Mouse (Mus musculus) right cerebral cortex, postnatal 10 days (tissue): ENCODE measurements around the gene Ppp1r11.
A peak's percentile ranks its signal among the peaks of the same experiment; 100 is the strongest.
"Not testable (repeated sequence)": the region's sequence is repeated elsewhere in the genome, so short reads cannot be mapped to it uniquely, and the experiment has no call there.

Experiments used
- DNase-seq, 2 experiments: peaks; one replicate each; pipeline ENCODE4 v3.0.0; 2021; ENCODE audit warnings: low spot score in 2 of 2

The Ppp1r11 gene

DNA sequence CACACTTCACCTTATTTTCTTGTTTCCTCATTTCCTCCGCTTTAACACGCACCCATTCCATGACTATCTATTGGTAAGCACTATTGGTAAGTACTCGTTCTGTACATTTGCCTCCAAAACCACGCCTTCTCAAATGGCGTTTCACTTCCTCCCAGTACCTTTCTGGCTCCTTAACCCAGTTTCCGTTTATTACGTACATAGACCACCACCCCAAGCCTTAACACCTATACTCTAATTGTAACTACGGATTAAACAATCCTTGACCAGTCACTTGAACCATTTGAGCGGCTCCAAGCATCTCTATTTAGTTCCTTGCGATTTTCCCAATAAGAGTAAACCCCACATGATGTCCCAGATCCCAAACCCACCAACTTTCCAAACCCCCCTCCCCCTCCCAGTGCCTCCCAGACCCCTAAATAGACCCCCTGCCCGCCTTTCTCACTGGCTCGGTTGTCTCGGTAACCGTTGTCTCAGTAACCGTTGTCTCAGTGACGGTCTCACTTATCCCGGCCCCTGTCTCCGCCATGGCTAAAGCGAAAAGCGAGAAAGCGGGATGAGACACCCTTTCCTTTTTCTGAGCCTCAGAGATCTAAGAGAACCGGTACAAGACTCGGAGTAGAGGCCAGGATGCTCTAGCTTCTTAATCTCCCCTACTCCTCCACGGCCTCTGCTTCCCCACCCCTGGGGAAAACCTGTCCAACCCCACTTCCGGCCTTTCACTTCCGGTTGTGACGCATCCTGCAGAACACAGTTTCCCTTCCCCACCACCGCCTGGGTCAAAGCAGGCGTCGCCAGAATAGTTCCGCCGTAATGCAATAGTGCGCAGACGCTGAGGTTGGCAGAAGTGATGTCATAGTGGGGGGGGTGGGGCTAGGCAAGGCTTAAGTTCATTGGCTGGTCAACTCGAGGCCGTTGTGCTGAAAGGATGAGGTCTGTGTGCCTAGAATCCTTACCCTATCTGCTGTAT lies at the start of gene Ppp1r11:
Gene Ppp1r11 (minus strand): TSS at position 761 of the 967 bp plus-strand sequence.
- DNase-seq, result peak; percentile 98

DNA sequence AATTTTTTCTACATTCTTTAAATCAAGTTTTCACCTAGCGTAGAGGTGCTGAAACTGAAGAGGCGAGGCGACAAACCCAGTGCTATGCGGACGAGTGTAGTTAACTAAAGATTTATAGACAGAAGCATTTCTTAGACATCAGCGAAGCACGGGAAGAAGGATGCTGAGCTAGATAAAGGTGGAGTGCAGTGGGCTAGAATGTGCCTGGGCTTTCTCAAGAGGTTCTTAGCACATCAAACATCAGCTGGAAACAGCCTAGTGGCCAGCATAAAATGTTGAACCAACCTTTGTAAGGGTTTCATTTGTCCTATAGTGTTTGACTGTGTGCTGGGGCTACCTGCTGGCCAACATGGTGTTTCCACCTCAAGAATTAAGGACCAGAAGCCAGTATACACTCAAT lies 49.3 kb upstream of the Ppp1r11 start, which contains the start of gene Zfp57:
Gene Zfp57 (plus strand): TSS at position 301 of the 400 bp plus-strand sequence.
- DNase-seq, result no peak

DNA sequence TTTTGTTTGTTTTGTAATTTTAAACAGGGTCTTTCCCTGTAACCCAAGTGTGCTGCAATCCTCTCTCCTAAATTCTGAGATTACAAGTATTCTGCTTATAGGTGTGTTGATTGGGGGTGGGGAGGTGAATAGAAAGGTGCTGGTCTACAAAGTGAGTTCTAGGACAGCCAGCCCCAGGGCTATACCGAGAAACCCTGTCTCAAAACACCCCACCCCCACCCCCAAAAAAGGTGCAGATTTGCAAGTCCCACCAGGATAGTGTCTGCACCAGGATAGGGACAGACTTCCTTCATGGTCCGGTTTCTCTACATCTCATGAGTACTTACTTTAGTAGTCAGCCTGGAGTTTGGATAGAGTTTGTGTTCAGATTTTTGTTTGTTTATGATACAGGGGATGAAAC lies 46.9 kb upstream of the Ppp1r11 start:
- DNase-seq, result no peak

- peak; percentile 63 to 82 for DNase-seq
Measured at GRCm38 (mm10) chr17:36997033-36997735, 45.6 kb upstream of the Ppp1r11 start.

DNA sequence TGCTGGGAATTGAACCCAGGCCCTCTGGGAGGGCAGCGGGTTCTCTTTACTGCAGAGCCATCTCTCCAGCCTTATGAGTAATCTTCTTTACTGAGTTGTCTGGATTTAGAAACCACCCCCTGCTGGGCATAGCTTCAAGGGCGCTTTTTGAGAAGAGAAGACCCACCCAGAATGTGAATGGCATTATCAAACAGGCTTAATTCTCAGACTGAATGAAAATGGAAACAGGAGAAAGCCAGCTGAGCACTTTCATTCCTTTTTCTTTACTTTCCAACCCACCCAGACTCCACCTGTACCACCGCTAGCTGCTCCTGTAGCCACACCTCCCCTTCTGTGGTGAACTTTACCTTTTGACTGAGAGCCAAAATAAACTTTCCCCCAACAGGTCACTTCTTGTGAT lies 43.9 kb upstream of the Ppp1r11 start:
- DNase-seq, result no peak

DNA sequence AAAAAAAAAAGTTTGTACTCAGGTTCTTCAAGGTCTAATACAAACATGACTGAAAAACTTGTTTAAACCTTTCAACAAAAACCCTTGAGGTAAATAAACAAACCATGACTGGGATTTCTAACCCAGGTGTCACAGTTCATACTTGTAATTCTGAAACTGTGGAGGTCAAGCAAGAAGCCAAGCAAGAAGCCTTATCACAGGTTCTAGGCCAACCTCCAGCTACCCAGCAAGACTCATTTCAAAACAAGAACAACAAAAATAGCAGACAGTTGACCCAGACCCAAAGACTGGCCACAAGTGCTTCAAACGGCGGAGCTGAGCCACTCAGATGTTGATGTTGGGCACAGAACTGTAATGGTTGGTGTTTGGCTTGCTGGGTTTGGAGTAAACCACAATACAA lies 43.0 kb upstream of the Ppp1r11 start:
- DNase-seq, result no peak

DNA sequence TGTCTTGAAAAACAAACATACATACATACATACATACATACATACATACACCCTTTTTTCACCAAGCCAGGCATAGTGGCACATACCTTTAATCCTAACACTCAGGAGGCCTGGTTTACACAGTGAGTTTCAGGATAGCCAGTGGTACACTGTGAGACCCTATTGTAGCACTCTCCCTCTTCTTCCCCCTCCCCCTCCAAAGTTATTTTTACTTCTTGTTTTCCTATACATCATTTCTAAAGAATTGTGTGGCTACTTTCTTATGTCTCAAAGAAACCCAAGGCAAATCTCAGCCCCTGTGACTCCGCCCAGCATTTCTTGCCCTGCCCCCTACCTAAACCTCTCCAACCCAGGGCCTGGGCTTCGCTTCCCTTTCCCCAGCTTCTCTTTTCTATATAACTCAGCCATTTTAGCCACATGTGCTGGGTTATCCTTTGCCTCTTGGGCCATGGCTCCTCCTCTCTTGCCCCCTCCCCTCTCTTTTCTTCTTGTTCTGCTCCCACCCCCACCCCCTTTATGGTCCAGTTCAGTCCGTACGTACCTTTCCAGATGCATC lies 42.3 kb upstream of the Ppp1r11 start:
- DNase-seq, result no peak

DNA sequence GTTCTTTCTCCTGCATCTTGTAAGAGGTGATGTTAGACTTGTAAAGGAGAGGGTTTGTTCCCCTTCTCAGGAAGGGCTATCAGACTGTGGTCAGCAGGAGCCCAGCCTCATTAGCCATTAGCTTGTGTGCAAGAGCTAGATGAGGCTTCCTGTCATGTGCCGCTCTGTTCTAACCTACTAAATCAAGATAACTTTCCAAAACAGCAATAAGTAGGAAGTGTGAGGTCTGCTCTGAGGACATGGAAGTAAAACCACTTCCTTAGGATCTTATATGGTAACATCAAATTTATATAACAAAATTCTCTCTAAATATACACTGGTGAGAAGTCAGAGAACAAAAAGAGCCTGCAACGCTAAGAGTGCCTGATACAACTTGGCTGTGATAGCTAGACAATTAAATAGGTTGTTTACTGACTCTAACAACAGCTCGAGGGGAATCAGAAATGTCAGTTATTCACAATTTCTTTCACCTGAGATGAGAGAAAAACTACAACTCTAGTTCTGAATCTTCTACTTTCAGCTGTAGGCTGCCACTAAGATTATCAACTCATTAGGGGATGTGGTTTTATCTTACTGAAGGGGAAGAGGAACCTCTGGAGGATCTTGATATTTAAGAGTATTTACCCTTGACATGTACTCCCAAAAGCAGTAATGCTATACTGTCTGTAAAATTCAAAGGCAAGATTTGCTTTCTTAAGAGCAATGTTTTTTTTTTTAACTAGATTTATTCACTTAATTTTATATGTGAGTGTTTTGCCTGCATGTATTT lies 41.0 kb upstream of the Ppp1r11 start:
- no peak for DNase-seq

GRCm38 (mm10) chr17:36990630-36991029 lies 39.1 kb upstream of the Ppp1r11 start:
- DNase-seq, result not testable (repeated sequence)

- DNase-seq, result no peak
Measured at GRCm38 (mm10) chr17:36989437-36989836, 37.9 kb upstream of the Ppp1r11 start, which contains the start of gene H2-M5. Gene H2-M5, minus strand, starts transcription at chr17:36989537.

GRCm38 (mm10) chr17:36988475-36988874 lies 36.9 kb upstream of the Ppp1r11 start:
- no peak for DNase-seq

DNA sequence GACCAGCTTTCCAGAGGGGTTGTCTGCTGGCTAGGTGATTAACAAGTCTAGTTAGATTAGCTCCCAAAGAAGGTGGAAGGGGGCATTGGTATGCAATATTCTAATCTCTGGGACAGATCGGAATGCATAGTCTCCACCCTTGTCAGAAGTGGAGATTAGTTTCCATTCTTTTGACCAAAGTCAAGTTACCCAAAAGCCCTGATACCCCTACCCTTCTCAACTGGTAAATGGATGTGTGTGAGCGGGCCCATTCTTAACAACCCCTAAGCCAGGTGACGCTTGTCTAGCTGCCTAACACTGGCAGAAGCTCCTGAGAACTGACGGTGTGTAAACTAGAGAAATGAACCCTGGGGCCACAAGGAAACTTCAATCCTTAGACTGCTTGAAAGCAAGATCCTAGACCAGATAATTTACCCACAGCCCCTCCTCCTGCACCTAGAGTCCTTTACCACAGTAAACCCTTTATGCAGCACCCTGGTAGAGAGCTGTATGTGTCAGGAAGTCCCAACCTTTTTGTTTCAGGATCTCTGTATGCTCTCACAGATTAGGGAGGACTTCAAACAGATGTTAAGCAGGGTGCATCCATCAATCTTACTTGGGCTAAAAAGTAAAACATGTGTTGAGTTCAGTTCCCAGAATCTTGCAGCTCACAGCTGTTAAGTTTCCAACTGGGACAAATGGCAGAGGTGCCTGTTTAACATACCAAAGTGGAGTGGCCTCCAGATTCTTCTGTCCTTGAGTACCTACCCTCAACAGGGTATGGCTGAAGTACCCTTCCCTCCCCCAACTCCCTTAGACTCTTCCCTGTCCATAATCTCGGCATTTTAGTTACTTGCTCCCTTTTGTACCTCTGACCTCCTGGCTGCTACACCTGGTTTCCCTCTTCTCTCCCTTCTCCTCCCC lies 31.0 kb upstream of the Ppp1r11 start:
- no peak for DNase-seq

DNA sequence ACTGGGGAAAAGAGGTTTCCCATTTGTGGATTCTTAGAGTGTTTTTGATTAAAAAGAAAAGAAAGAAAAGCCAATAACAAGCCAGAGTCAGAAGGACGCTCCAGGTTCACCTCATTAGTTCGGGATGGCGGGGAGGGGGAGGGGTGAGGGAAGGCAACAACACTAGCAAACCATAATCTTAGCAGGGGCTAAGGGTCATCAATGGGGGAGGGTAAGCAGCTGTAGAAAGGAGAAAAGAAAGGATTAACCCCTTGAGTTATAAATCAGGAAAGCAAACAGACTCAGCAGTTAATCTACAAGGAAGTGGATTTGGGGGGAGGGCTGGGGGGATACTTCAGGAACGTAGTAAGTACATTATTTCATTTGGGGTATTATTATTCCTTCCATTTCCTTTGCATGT lies 30.3 kb upstream of the Ppp1r11 start:
- DNase-seq, result no peak

GRCm38 (mm10) chr17:36981221-36981813 lies 29.8 kb upstream of the Ppp1r11 start, which contains the start of gene 2410137M14Rik:
Gene 2410137M14Rik, minus strand, starts transcription at chr17:36981237.
- DNase-seq, result peak in 1 of 2 experiments; percentile 19

- DNase-seq, result no peak
Measured at GRCm38 (mm10) chr17:36973271-36973787, 21.8 kb upstream of the Ppp1r11 start.

GRCm38 (mm10) chr17:36972791-36973190 lies 21.2 kb upstream of the Ppp1r11 start:
- DNase-seq, result no peak

DNA sequence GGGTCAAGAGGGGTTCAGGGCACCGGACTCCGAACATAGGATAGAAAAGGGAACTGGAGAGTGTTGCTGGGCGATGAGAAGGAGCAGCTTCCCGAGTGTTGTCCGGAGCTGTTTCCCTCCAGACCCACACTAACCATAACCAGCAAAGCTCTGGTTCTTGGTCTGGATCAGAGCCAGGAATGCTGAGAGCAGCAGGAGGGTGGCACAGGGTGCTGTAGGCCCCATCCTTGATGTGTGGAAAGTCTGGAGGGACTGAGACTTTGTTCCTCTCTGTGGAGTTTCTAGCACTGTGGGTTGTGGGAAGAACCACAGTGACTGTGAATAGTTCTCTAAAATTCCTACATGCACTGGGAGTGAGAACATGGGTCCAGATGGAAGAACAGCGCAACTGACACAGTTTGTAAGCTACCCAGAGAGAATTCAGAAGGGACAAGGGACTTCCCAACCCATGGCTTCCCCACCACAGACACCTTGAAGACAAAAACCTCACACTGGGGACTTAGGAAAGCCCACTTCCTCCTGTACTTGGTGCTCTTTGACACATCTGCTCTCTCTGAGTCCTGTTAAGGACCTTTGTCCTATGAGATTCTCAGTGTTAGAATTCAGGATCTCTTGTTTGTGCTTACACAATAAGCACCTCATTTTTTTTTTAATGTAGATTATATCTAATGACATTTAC lies 19.8 kb upstream of the Ppp1r11 start:
- DNase-seq, result no peak

DNA sequence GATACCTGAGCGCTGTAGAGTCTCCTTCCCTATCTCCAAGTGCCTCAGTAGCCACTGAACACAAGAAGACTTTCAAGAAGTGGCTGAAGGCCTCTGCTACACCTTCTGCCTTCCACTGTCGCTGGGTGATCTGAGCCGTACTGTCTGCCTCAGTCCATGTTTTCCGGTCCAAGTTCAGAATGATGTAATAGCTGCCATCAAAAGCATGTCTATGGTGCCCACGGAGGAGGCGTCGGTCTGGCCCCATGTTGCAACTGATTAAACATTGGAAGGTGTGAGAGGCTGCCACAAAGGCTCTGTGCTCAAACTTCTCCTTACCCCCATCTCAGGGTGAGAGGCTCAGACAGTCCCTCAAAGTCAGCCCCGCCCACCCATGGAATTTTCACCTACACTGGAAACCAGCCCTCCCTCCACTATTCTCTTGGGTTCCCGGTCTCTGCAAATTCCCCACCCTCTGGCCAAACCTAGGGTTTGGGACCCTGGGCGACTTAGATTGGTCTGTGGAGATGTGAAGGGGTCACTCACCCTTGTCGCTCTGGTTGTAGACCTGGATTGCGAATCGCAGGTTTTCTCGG lies 18.9 kb upstream of the Ppp1r11 start:
- DNase-seq, result no peak

GRCm38 (mm10) chr17:36966875-36967274 lies 15.3 kb upstream of the Ppp1r11 start:
- no peak for DNase-seq
